Mouse (Mus musculus) fibroblast of lung, adult 2 months (primary cell): ENCODE results near the gene Gm20388.

Experiments
- DNase-seq: peaks from one replicate; pipeline ENCODE4 v3.0.0-alpha.2; 2011; ENCODE audit warnings: low read depth

The Gm20388 gene

GRCm38 (mm10) chr8:120393871-120394275 lies 483.2 kb downstream of the Gm20388 start:
- no peak for DNase-seq

- no peak for DNase-seq
Observed at GRCm38 (mm10) chr8:120395892-120396291, 485.3 kb downstream of the Gm20388 start.

GRCm38 (mm10) chr8:120396756-120397155 lies 486.1 kb downstream of the Gm20388 start:
- no peak for DNase-seq

GRCm38 (mm10) chr8:120397444-120398411 lies 487.1 kb downstream of the Gm20388 start:
- no peak for DNase-seq

GRCm38 (mm10) chr8:120399212-120399934 lies 488.7 kb downstream of the Gm20388 start:
- no peak for DNase-seq

GRCm38 (mm10) chr8:120401216-120401615 lies 490.6 kb downstream of the Gm20388 start:
- no peak for DNase-seq

GRCm38 (mm10) chr8:120401712-120402111 lies 491.1 kb downstream of the Gm20388 start:
- DNase-seq = no peak

- DNase-seq = no peak
Observed at GRCm38 (mm10) chr8:120403606-120404269, 493.1 kb downstream of the Gm20388 start.

- DNase-seq = no peak
Observed at GRCm38 (mm10) chr8:120404609-120405036, 494.0 kb downstream of the Gm20388 start.

- DNase-seq = no peak
Observed at GRCm38 (mm10) chr8:120406008-120406632, 495.5 kb downstream of the Gm20388 start.

GRCm38 (mm10) chr8:120407701-120408240 lies 497.1 kb downstream of the Gm20388 start:
- DNase-seq = no peak

GRCm38 (mm10) chr8:120408241-120409215 lies 497.9 kb downstream of the Gm20388 start:
- no peak for DNase-seq

- no peak for DNase-seq
Observed at GRCm38 (mm10) chr8:120409371-120410013, 498.9 kb downstream of the Gm20388 start.

GRCm38 (mm10) chr8:120411059-120411458 lies 500.4 kb downstream of the Gm20388 start:
- DNase-seq = no peak

GRCm38 (mm10) chr8:120411862-120412261 lies 501.2 kb downstream of the Gm20388 start:
- DNase-seq = no peak

GRCm38 (mm10) chr8:120412357-120412756 lies 501.7 kb downstream of the Gm20388 start:
- no peak for DNase-seq

- no peak for DNase-seq
Observed at GRCm38 (mm10) chr8:120412911-120413625, 502.4 kb downstream of the Gm20388 start.

- no peak for DNase-seq
Observed at GRCm38 (mm10) chr8:120413626-120413988, 503.0 kb downstream of the Gm20388 start.

GRCm38 (mm10) chr8:120414216-120414615 lies 503.6 kb downstream of the Gm20388 start:
- no peak for DNase-seq
